Mouse (Mus musculus): ENCODE data around the gene Smoc2.

DNA sequence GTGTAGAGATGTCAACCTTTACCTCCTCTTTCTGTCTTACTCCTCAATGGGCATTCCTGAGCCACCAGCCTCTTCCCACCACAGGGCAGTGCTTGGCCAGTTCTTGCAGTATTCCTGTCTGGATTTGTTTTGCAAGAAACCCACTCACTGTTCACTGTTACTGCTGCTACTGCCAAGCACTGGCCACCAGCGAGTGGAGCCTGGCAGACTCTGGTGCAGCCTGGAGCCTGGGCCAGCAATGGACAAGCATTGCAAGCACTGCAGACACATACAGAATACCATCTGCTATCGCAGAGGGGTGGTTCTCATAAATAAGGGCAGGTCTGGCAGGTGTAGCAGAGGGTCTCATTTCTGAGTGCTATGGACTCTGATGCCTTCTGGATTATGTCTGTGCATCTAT lies 61.4 kb downstream of the Smoc2 start:
- TF ChIP-seq POLR2A (IDR thresholded peaks at IDR 0.05; ENCODE audit: control insufficient read depth, low read depth, low read length) (no peak), CTCF (IDR thresholded peaks at IDR 0.05; ENCODE audit: control insufficient read depth, insufficient read depth, insufficient replicate concordance, low read depth, low read length) (no peak)

Measured in testis, adult 2 months (tissue).